Mouse (Mus musculus) right cerebral cortex, postnatal 25 days (tissue): ENCODE data around the gene Bcas3.

Source experiments
- DNase-seq: peaks from one replicate; pipeline ENCODE4 v3.0.0; 2022

Bcas3 gene

GRCm38 (mm10) chr11:85380046-85380445, 27.1 kb downstream of the Bcas3 start:
- DNase-seq: no peak

- peak; percentile 50 for DNase-seq
Measured at GRCm38 (mm10) chr11:85382055-85382454, 29.1 kb downstream of the Bcas3 start.

- DNase-seq: no peak
Measured at GRCm38 (mm10) chr11:85383975-85384821, 31.2 kb downstream of the Bcas3 start.

DNA sequence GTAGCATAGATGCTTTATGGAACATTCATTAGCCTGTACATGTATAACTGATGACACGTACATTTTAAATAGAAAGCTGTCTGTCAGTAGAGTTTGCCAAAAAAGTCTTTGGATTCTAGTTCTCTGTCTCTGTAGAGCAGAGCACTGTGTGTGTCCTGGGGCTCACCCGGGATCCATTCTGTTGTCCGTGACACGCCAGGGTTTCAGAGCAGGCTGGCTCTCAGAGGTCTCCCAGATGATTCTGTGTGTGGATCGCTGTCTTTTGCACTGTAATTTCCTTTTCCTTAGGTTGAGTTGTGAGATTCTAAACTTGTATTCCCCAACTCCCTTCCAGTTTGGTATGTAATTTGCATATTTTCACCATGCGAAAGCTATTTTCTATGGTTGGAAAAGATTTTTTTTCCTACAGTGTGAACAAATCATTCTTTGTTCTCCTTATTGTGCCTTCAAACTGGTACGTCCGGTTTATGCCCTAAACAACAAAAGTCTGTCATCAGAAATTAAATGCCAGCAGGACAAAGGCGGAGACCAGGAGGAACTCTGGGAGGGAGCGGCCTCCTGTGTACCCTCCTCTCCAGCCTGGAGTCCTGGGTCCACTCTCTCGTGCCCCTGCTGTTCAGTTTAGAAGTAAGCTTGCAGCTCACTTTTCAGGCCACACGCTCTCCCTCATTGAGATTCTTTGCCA, 39.4 kb downstream of the Bcas3 start:
- DNase-seq: no peak

DNA sequence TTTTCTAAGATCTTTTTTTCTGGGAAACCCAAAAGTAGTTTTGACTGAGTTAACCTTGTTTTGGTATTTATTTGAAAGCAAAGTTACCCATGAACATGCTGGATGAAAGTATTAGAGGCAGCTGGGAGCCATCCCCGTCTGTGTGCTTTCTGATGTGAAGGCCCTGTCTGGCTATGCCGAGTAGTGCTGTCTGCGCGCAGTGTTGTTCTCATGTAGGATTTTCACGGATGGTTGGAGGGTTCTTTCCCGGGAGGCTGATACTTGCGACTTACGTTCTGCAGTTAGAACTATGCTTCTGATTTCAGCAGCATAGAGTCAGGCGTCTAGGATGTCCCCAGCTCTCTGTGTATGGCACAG, 39.9 kb downstream of the Bcas3 start:
- no peak for DNase-seq

DNA sequence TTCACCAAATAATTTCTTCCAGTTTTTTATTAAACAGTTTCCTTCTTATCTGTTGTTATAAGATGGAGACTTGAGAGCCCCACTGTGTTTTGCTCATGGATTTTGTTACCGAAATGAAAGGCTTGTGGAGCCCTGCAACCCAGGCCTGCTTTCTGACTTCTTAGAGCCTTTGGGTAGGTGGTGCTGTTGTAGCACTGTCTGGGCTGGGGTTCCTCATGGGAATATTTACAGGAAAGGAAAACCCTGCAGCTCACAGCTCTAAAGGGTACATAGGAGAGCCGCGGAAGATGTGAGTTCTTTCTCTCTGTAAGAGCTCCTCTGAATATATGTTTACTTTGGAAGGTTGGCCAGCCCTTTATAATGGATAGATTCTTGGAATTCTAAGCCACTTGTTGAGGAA, 41.0 kb downstream of the Bcas3 start:
- DNase-seq: no peak

GRCm38 (mm10) chr11:85395361-85395760, 42.4 kb downstream of the Bcas3 start:
- no peak for DNase-seq

DNA sequence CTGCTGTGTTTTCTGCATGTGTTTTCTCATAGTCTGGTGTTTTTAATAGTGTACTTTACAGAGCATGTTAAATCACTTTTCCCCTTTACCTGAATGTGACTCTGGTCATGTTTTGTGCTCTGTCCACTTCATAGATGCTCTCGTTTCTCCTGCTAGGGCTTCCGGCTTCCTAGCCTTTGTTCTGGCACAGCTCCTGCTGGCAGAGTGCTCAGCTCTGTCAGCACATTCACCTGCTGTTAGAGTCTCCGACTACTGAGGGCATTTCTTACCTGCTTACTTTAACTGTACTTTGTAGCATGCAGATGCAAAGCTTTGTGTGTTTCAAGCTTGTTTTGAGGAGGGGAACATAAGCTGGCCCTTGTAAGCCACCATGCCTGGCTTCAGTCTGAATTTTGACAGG, 53.6 kb downstream of the Bcas3 start:
- no peak for DNase-seq

DNA sequence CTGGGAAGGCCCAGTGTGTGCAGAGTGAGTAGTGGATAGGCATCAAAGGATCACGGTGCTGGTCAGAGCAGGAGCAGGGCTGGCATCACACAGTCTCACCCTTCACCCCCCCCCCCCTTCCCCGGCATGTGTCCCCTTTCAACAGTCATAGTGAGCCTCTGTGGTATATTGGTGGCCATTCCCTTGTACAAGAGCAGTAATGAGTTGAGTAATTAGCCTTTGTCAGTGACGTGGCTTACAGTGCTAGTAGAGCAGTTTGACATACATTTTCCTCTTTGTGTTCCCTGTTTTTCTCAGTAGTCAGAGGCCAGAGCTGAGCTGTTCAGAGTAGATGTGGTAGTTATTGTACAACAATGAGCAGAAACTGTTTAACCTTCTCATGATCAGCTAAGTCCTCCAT, 54.7 kb downstream of the Bcas3 start:
- no peak for DNase-seq

DNA sequence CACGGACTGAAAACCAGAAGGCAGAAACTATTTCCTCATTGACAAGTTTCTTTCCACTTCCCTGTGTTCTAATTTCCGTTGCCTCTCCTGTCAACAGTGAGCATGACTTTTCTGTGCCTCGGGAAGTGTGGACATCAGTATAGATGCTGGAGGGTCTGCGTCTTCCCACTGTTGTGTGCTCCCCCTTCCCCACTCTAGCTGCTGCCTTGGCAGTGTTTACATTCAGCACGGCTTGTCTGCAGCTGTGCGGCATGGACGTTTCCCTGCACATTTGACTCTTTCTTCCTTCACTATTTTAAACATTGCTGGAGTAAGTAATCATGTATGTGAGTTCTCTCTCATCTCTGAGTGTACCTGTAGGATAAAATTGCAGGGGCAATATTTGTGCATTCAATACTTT, 59.4 kb downstream of the Bcas3 start:
- DNase-seq: no peak

DNA sequence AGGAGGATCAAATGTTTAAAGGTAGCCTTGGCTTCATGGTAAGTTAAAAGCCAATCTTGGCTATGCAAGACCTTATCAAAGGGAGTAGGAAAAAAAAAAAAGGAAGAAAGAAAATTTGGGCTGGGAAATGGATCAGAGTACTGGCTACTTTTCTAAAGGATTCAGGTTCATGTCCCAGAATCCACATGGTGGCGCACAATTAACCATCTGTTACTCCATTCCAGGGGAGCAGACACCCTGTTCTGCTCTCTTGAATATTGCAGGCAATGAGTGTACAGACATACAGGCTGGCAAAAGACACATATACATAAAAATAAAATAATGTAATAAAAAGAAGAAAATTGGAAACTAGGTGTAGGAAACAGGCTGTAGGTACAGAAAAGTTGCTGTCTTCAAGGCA, 61.5 kb downstream of the Bcas3 start:
- DNase-seq: no peak

DNA sequence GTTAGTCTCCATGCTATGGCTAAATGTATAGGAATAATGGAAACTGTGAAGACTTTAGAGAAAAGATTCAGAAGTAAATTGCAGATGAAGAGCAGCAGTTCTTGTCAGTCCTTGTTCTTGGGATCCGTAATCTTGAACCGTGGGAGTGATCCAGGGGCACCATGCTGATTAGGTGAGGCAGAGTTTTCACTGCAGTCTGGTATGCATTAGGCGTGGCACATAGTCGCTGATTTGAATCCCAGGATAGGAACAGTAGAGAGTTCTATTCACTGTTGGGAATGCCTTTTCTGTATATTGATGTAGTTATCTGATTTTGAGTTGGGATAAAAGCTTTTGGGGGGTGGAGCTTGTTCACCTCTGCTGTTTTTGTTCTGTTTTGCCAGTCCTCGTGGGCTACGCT, 74.4 kb downstream of the Bcas3 start:
- DNase-seq: no peak

GRCm38 (mm10) chr11:85428227-85428626, 75.3 kb downstream of the Bcas3 start:
- DNase-seq: no peak

- DNase-seq: no peak
Measured at GRCm38 (mm10) chr11:85430743-85431448, 77.9 kb downstream of the Bcas3 start.

GRCm38 (mm10) chr11:85447375-85447774, 94.4 kb downstream of the Bcas3 start:
- no peak for DNase-seq

DNA sequence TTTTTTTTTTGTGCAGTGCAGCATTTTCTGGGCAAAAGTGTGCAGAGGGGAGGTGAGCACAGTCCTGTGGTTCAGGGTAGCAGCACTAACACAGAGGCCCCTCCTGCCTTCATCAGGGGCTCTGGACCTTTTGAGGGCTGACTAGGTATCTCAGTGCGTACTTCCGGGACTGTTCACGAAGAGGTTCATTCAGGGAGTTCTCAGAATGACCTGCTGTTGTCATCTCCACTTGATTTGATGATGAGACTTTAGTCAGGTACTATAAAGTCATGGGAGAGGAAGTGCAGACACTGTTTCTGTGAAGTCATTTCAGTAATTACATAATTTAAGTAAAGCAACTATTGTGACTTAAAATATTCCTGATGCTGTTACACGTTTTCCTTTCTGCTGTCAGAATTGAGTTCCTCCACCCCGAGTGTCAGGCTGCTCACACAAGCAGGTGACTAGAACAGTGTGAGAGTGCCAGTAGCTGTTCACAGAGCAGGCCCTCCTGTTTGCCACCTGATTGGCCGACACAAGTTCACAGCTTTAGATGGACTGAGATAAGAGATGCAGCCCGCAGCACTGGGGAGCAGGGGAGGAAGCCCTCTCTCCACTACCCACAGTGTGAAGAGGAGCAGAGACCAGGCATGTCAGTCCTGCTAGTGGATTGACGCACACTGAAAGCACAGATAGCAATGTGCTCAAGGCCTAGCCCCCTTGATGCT, 100.8 kb downstream of the Bcas3 start:
- DNase-seq: no peak

- no peak for DNase-seq
Measured at GRCm38 (mm10) chr11:85454305-85454682, 101.3 kb downstream of the Bcas3 start.

DNA sequence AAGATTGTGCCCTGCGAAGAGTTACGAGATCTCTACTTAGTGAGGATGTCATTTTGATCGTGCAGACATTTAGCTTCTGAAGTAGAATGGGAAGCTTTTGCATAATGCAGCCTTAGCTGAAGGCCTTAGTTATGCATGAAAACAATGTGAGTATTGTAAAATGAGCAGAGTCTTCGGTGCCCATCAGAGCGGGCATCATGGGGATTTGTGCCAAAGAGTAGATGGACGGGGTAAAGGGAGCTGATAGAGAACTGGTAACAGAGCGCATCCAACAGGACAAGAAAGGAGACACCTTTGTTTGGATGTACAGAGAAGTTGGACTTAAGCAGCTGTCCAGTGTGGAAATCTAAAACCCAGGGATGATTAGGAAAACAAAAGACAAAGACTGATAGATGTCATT, 108.6 kb downstream of the Bcas3 start:
- DNase-seq: no peak

DNA sequence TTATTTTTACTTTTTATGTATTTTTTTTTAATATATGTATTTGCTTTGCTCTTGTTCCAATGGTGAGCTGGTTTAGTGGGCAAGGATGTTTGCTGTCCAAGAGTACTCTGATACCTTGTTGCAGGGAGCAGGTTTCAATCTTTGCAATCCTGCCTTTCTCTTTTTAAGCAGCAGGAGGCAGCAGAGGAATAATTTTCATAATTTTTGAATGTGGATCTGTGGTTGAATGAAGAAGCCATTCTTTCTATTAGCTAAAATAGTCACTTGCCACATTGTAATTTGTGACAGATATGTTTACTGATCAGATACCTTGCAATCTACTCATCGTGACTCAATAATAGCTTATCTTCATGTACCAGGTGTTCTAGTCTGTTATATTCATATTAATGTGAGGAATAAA, 116.6 kb downstream of the Bcas3 start:
- DNase-seq: no peak

GRCm38 (mm10) chr11:85470508-85470907, 117.5 kb downstream of the Bcas3 start:
- DNase-seq: no peak

GRCm38 (mm10) chr11:85474326-85474725, 121.4 kb downstream of the Bcas3 start:
- DNase-seq: no peak

DNA sequence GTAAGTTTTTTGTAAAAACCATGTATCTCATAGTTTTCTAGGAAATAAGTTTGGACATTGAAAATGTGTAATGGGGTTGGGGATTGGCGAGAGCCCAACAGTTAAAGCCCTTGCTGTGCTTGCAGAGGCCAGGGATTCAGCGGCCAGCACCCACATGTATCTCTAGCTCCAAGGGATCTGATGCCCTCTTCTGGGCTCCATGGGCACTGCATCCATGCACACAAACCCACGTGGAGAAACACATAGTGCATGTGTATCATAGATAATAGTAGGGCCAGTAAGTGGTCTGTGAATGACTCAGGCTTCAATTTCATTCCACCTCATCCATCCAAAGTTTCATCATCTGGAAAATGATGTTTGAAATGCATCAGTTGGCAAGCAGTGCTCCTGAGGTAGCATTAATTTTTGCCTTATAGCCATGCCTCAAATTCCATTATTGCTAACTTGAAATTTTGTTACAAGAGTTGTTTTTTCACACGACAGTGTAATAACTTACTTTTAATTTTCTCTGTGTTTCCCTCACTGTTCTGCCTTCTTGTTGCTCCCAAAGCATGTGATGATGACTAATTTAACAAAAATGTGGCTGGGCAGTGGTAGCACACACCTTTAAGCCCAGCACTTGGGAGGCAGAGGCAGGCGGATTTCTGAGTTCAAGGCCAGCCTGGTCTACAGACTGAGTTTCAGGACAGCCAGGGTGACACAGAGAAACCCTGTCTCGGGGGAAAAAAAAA, 129.9 kb downstream of the Bcas3 start:
- DNase-seq: no peak
